In genomic region chr11:116498596-116498995, GRCm38 (mm10) we compare ENCODE assay signal across 11 mouse cellular contexts. TPM values are rescaled to one million over a fixed set of nuclear protein-coding genes. Genes with fewer than 3 reads are reported as not detected.
DNase-seq lines count a peak whose midpoint lies in the region; ATAC-seq and TF ChIP-seq lines count a peak whose summit lies in the region.
"Had no signal": no experiment of that assay in that cellular context is flagged by ENCODE, and none has a peak within 500 bp of the region (broad histone marks: within the 10 kb centered on the region; RNA-seq: fewer than 3 reads in every experiment).

No protein-coding gene starts in this region.

- no peak overlapping the region for H3K27ac ChIP-seq in lung, postnatal 0 days (ENCODE audit: low read length)
- H3K27ac ChIP-seq in hindbrain, embryonic 11.5 days (ENCODE audit: low read depth, low read length): no peak overlapping the region
- H3K27ac ChIP-seq in liver, embryonic 16.5 days (ENCODE audit: low read length): no peak overlapping the region

- peak overlapping the region; percentile 12 for H3K4me3 ChIP-seq in lung, postnatal 0 days (ENCODE audit: low read depth, low read length)
- no peak overlapping the region for H3K4me3 ChIP-seq in hindbrain, embryonic 11.5 days (ENCODE audit: low read depth, low read length)
- 0 out of 2 replicates have a peak overlapping the region, but pooled peaks have one; percentile 0 for H3K4me3 ChIP-seq in liver, embryonic 16.5 days (ENCODE audit: low read depth, low read length)

- peak overlapping the region; percentile 48 for H3K4me2 ChIP-seq in lung, postnatal 0 days (replicated peaks; ENCODE audit: low read depth, low read length)
- H3K4me2 ChIP-seq in hindbrain, embryonic 11.5 days (replicated peaks; ENCODE audit: low read depth, low read length): peak overlapping the region; percentile 17; the same call in 1 of the 2 replicates
- peak overlapping the region; percentile 43 for H3K4me2 ChIP-seq in liver, embryonic 16.5 days (ENCODE audit: low read depth, low read length)

- H3K27me3 ChIP-seq in lung, postnatal 0 days (replicated peaks; ENCODE audit: insufficient read depth, low read length): no peaks in the 10 kb centered on the region
- no peaks in the 10 kb centered on the region for H3K27me3 ChIP-seq in hindbrain, embryonic 11.5 days (ENCODE audit: control insufficient read depth, insufficient read depth, low read length)
- H3K27me3 ChIP-seq in liver, embryonic 16.5 days (ENCODE audit: control insufficient read depth, insufficient read depth, low read depth, low read length): no peaks in the 10 kb centered on the region
- H3K27me3 ChIP-seq: Patski had no signal

- H3K9ac ChIP-seq in lung, postnatal 0 days (replicated peaks; ENCODE audit: low read depth): no peak overlapping the region
- H3K9ac ChIP-seq in hindbrain, embryonic 11.5 days (ENCODE audit: low read depth, low read length): no peak overlapping the region
- H3K9ac ChIP-seq in liver, embryonic 16.5 days (ENCODE audit: low read depth, low read length): no peak overlapping the region

- no peak for TF ChIP-seq CTCF in lung, postnatal 0 days (IDR thresholded peaks at IDR 0.05)

- no peaks in the 10 kb centered on the region for H3K36me3 ChIP-seq in lung, postnatal 0 days (ENCODE audit: insufficient read depth, low read length)
- H3K36me3 ChIP-seq in hindbrain, embryonic 11.5 days (ENCODE audit: control insufficient read depth, insufficient read depth, low read length): no peaks in the 10 kb centered on the region
- no peaks in the 10 kb centered on the region for H3K36me3 ChIP-seq in liver, embryonic 16.5 days (ENCODE audit: control insufficient read depth, insufficient read depth)

- ATAC-seq in lung, postnatal 0 days: no peak
- no peak for ATAC-seq in hindbrain, embryonic 11.5 days (ENCODE audit: low FRiP score)
- ATAC-seq in liver, embryonic 16.5 days (ENCODE audit: low read depth): no peak
- ATAC-seq: Patski had no signal

- WGBS in lung, postnatal 0 days: 31% methylated on average over 22 of the region's 34 CpGs
- 22% methylated on average over 34 of the region's 34 CpGs for WGBS in hindbrain, embryonic 11.5 days
- 37% methylated on average over 31 of the region's 34 CpGs for WGBS in liver, embryonic 16.5 days (ENCODE audit: insufficient replicate concordance)

- DNase-seq in lung, postnatal 0 days (ENCODE audit: low spot score): no peak
- no peak for DNase-seq in lung, postnatal 36 days
- no peak for DNase-seq in hindbrain, embryonic 11.5 days (ENCODE audit: low spot score)
- DNase-seq in layer of hippocampus, adult 9-11 months: no peak
- DNase-seq in frontal cortex, postnatal 36 days (ENCODE audit: low spot score in 2 of 2): no peak
- DNase-seq in layer of hippocampus, postnatal 25 days (ENCODE audit: extremely low spot score in 1 of 2, low spot score in 1 of 2): no peak
- DNase-seq: cerebellum, adult 11-12 months; gastrocnemius, postnatal 36 days had no signal

- H3K9me3 ChIP-seq in lung, postnatal 0 days (ENCODE audit: low read length): no peaks in the 10 kb centered on the region
- no peaks in the 10 kb centered on the region for H3K9me3 ChIP-seq in hindbrain, embryonic 11.5 days (ENCODE audit: control insufficient read depth, low read length)
- H3K9me3 ChIP-seq in liver, embryonic 16.5 days (replicated peaks; ENCODE audit: control insufficient read depth, low read length): no peaks in the 10 kb centered on the region

- H3K4me1 ChIP-seq in lung, postnatal 0 days (ENCODE audit: insufficient read depth, low read depth, low read length): no peaks in the 10 kb centered on the region
- no peaks in the 10 kb centered on the region for H3K4me1 ChIP-seq in hindbrain, embryonic 11.5 days (replicated peaks; ENCODE audit: control insufficient read depth, insufficient read depth, low read length)
- peaks cover 9% of the 10 kb centered on the region for H3K4me1 ChIP-seq in liver, embryonic 16.5 days (ENCODE audit: control insufficient read depth, low read depth, low read length)

- no peak for TF ChIP-seq EP300 in lung, postnatal 0 days (IDR thresholded peaks at IDR 0.05)

RNA-seq across cellular contexts. Expression of gene Prpsap1, which starts 4.6 kb away (rescaled TPM):
- 89.5 and 97.7 TPM in 2 replicates for polyA plus RNA-seq in lung, postnatal 0 days (2015; fragmentation: Nextera tagmentation; extraction: Ambion mirVana)
- 164 and 169 TPM in 2 replicates for polyA plus RNA-seq in hindbrain, embryonic 11.5 days (2014; fragmentation: Nextera tagmentation; extraction: Ambion mirVana)
- polyA plus RNA-seq in liver, embryonic 16.5 days (2015; fragmentation: Nextera tagmentation; extraction: Ambion mirVana): 47.6 and 47.9 TPM in 2 replicates
- 10 to 100 TPM; 76.4 to 88.4 TPM for total RNA-seq in layer of hippocampus, postnatal 25 days (2021)

RNA-seq across cellular contexts. Expression of gene Sphk1, which starts 32.1 kb away (rescaled TPM):
- 38.6 and 56.3 TPM in 2 replicates for polyA plus RNA-seq in lung, postnatal 0 days (2015; fragmentation: Nextera tagmentation; extraction: Ambion mirVana)
- polyA plus RNA-seq in hindbrain, embryonic 11.5 days (2014; fragmentation: Nextera tagmentation; extraction: Ambion mirVana): 8.1 and 10.0 TPM in 2 replicates
- polyA plus RNA-seq in liver, embryonic 16.5 days (2015; fragmentation: Nextera tagmentation; extraction: Ambion mirVana): 23.7 and 24.3 TPM in 2 replicates
- 1 to 10 TPM; 1.3 to 2.1 TPM for total RNA-seq in layer of hippocampus, postnatal 25 days (2021)

RNA-seq across cellular contexts. Expression of gene Qrich2, which starts 32.6 kb away (rescaled TPM):
- 0.05 and 0.06 TPM in 2 replicates for polyA plus RNA-seq in lung, postnatal 0 days (2015; fragmentation: Nextera tagmentation; extraction: Ambion mirVana)
- 0.17 TPM in 1 of 2 replicates, not detected in the other for polyA plus RNA-seq in hindbrain, embryonic 11.5 days (2014; fragmentation: Nextera tagmentation; extraction: Ambion mirVana)
- not detected in 2 replicates for polyA plus RNA-seq in liver, embryonic 16.5 days (2015; fragmentation: Nextera tagmentation; extraction: Ambion mirVana)
- not detected for total RNA-seq in layer of hippocampus, postnatal 25 days (2021)
- total RNA-seq: liver, adult 2 months had no signal
